Mouse (Mus musculus) cerebellum, adult 8-10 months (tissue): ENCODE results near the gene Lingo1.

Experiments
- DNase-seq: peaks from one replicate; pipeline ENCODE4 v3.0.0; 2022

Gene Lingo1

DNA sequence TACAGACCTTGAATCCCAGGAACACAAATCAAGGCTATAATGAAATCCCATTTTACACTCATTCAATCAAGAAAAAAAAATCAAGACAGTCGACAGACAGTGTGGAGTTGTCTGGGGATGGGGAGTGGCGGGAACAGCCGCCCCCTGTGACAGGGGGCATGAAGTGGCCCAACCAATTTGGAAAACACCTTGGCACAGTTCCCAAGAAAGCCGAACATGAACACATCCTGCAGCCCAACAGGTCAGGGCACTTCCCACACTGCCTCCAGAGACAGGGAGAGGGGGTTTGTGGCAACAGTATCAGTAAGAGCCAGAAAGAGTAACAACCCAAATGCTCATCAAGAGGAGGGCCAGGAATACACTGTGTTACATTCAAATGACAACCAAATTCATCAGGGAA, 165.3 kb downstream of the Lingo1 start:
- DNase-seq = no peak

- no peak for DNase-seq
Observed at GRCm38 (mm10) chr9:56629674-56630397, 166.4 kb downstream of the Lingo1 start.

GRCm38 (mm10) chr9:56627295-56627694, 169.0 kb downstream of the Lingo1 start:
- no peak for DNase-seq

DNA sequence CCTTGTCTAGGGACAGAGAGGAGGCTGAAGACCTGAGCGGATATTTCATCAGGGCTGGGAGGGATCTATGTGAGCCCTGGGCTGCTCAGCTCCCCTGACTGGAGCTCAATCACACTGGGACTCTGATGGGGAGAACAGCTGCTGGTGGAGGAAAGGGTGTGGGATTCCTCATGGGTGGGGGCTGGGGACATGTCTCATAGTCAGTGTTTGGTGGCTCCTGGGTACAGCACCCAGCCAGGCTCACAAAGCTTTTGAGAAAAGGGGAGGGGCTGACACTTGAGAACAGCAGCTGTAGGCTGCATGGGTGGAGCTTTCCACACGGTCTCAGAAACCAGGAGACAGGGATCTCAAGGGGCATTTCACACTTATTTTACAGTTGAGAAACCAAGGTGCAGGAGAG, 171.3 kb downstream of the Lingo1 start:
- no peak for DNase-seq

GRCm38 (mm10) chr9:56623361-56623760, 172.9 kb downstream of the Lingo1 start:
- DNase-seq = no peak

- no peak for DNase-seq
Observed at GRCm38 (mm10) chr9:56622761-56623160, 173.5 kb downstream of the Lingo1 start.

- DNase-seq = no peak
Observed at GRCm38 (mm10) chr9:56620512-56621371, 175.5 kb downstream of the Lingo1 start.

DNA sequence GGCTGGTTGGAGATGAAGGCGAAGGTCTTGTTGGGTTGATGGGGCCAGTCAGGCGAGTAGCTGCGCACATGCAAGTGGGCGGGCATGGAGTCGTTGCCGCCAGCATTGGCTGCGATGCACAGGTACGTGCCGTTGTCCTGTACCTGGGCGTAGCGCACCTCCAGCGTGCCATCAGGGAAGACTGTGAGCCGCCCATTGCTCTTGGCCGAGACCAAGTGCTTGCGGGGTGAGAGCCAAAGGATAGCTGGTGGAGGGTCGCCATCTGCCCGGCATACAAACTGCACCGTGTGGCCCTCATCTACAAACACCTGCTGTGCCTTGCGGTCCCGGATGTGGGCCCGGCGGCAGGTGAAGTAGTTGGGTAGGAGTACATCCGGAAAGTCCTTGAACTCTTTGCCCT, 176.6 kb downstream of the Lingo1 start:
- no peak for DNase-seq

DNA sequence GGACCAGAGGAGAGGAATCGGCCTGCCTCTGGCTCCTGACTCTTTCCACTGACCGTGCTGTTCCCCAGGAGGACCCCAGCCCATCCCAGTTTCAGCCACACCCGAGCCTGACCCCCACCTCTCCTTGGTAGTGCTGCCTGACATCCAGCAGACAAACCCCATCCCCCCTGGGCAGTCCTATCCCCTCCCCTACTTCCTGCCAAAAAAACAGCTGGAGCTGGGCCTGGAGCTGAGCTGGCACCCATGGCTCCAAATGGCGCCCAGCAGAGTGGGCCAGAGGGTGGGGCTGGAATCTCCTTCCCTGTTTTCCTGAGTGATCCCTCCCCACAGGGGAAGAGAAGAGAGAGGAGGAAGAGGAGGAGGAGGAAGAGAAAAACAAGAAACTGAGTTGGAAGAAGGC, 177.6 kb downstream of the Lingo1 start:
- DNase-seq = no peak

DNA sequence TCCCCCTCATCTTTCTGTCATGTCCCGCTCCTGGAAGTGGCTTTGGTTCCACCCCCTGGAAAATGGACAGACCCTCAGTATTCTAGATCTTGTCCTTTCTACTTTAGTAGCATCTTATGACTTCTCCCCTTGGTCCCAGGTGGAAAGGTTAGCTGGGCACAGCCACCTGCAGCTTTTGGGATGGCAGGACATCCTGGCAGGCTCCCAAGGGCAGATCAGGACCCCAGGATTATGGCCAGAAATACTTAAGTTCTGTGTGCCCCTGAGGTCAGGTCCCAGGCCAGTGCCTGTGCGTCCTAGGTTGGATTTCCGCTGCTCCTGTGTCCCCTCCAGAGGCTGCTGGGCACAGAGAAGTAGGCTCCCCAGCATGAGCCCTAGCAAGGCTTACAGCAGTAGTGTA, 180.2 kb downstream of the Lingo1 start:
- no peak for DNase-seq

- DNase-seq = no peak
Observed at GRCm38 (mm10) chr9:56612798-56613183, 183.5 kb downstream of the Lingo1 start.

- no peak for DNase-seq
Observed at GRCm38 (mm10) chr9:56611912-56612797, 184.1 kb downstream of the Lingo1 start.

GRCm38 (mm10) chr9:56610955-56611354, 185.3 kb downstream of the Lingo1 start:
- no peak for DNase-seq

DNA sequence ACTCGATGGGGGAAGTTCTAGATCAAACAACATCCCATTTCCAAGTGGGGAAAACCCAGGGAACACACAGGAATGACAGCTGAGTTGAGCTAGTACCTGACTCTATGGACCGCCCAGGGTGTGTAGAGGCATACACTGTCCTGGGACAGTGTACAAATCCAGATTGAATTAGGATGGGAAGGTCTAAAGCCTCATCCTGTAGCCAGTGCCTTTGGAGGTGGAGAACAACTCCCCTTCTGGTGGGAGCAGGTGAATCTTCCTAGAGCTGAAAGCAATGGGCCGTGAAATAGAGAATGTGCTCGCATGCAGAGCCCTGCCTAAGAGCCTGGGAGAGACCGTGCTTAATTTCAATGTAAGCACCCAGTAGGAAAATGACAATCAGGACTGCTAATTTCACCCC, 185.8 kb downstream of the Lingo1 start:
- no peak for DNase-seq

DNA sequence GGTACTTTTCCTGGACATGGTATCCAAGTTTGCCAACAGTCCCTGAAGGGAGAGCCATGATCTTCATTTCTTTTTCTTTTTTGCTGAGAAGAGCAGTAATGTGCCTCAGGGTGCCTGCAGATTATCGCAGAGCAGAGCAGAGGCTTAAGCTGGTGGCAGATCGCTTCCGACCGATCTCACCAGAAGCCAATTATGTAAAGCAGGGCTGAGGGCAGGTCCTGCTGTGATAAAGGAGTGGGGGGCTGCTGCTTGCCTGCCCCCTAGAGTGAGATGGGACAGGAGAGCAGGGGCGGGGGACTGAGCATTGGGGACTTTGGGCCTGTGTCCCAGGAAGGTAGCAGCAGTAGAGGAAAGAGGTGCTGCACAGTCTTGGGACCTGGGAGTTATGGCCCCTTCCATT, 186.8 kb downstream of the Lingo1 start:
- no peak for DNase-seq

GRCm38 (mm10) chr9:56608691-56609351, 187.4 kb downstream of the Lingo1 start:
- DNase-seq = no peak

DNA sequence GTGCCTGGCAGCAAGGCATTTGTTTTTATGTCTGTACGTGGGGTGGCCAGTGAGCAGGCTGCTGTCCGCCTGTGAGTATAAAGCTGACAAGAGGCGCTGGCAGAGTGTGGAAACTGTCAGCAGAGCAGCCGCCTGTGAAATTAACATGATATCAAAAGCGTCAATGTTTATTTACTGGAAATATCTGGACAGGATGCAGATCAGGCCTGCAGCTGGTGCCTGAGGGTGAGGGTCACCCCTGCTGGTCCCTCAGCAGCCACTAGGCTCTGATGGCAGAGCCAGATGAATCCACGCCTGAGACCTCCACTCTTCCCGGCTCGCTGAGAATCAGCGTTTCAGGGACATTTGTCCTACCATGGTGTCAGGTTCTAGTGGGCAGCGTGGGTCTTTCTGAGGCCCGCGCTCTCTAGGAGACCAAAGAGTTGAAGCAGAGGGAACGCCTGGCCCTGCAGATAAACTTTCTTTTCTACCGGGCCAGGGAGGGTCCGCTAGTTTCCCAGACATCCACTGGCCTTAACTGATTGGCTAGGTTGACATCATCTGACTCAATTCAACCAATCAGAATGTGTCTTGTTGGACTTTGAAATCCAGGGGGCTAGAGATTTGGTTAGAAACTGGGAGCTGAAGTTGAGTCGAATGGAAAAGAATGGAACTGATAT, 190.1 kb downstream of the Lingo1 start:
- DNase-seq = no peak

- DNase-seq = no peak
Observed at GRCm38 (mm10) chr9:56605443-56605806, 190.8 kb downstream of the Lingo1 start.

DNA sequence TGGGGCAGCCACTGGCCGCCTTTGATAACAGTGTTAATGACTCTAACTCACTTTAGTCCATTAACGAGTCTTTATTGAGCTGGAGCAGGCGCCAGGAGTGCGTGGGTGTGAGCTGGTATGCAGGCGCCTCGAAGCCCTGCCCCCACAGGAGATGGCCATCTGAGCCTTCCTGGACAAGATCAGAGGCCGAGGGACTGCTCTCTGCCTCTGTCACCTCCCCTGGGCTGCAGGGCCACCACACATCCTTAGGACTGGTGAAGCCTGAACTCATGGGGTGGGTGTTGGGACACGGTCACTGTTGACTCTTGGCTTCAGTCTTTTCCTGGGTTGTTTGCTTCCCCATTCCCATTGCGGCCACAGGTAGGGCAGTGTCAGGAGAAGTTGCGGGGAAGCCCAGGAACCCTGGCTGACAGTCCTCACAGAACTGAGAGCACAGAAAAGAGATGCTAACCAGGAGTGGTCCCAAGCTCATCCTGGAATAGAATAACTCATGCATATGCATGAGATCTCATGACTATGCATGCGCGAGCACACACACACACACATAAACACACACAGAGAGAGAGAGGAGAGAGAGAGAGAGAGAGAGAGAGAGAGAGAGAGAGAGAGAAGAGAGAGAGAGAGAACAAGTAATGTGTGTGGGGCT, 191.3 kb downstream of the Lingo1 start:
- no peak for DNase-seq

GRCm38 (mm10) chr9:56600655-56601054, 195.6 kb downstream of the Lingo1 start:
- no peak for DNase-seq

- no peak for DNase-seq
Observed at GRCm38 (mm10) chr9:56592639-56593038, 203.6 kb downstream of the Lingo1 start.
